Mouse (Mus musculus) ES-CJ7 (cell line): ENCODE measurements around the gene Adipoq.
"Not testable (repeated sequence)": the region's sequence is repeated elsewhere in the genome, so short reads cannot be mapped to it uniquely, and the experiment has no call there.

ENCODE experiments used
- DNase-seq: peaks from one replicate; pipeline ENCODE4 v3.0.0; 2011; ENCODE audit warnings: low read depth, low spot score

Adipoq gene

DNA sequence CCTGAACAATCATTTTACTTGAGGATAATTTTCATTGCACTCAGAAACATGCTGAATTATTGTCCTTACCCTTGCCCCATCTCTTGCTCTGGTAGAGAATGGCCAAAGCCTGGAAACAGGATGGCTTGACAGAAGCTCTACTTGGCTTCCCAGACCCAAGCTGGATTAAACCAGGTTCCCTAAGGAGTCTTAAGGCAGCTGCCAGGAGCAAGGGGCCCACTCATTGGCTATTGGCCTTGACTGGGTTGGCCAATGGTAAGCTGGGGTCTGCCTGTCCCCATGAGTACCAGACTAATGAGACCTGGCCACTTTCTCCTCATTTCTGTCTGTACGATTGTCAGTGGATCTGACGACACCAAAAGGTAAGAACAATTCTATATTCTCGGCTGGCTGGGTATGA, at the start of gene Adipoq:
Adipoq (plus strand) TSS at position 257 of the 400 bp plus-strand sequence.
- no peak for DNase-seq

DNA sequence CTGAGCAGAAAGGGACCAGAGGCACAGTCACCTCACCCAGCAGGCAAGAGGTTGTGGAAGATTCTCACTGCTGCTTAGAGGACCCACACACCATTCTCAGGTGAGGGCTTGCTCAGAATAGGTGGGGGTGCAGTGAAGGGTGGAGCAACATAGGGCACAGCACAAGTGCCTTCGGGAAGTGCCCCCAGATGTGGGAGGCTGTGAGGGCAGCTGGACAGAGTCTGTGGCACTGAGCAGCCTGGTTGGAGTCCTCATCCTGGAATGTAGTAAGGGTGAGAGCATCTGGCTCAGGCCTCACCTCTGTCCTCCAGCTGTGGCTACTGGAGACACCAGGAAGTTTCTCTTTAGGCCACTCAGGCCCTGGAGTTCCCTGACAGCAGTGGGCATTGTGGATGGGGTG, 49.5 kb upstream of the Adipoq start:
- DNase-seq, result not testable (repeated sequence)

DNA sequence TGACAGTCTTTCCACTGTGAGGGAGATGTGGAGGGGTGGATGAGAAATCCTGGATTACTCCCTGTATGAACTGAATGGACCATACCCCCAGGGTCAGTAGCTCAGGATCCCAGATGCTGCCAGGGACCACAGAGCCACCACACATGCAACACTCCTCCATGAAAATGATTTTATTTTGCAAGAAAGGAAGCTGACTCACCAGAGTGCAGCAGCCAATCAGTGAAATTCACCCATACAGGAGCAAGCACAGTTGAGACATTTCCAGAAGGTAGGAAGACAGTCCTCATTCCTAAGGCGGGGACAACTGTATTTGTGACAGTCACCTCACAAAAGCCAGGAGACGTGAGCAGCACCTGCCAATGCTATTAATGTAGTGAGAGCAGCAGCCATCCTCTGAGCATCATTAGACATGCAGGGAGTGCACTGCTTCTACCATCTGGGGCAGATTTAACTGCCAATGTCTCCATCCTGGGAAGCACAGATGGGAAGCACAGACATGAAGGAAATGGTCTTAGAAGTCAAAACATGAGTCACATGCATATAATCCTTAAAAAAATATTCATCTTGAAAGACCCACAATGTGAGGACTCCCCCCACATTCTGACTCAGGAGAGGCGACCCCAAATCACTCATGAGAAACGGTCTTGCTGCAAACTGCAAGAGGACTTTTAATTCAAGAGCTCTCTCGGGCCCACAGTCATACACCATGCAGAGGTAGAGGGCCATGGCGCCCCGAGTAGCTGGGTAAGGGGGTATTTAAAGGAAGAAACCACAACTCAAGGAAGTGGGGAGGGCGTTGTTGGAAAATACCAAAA, 48.8 kb upstream of the Adipoq start:
- DNase-seq, result peak; percentile 62

DNA sequence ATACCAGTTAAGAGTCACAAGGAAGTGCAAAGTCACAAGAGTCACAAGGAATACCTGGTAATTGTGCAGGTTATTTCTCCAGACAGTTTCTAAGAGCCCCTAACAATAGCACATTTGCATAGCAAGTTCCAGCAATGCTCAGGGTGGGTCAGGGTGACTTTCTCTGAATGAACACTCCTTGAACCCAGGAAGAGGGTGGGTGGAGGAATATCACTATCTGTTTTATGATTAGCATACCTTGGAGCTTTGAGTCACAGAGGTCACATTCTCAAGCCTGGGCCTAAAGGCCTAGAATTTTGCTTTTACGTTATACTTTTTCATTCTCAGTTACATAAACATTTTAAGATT, 48.3 kb upstream of the Adipoq start:
- peak; percentile 96 for DNase-seq

DNA sequence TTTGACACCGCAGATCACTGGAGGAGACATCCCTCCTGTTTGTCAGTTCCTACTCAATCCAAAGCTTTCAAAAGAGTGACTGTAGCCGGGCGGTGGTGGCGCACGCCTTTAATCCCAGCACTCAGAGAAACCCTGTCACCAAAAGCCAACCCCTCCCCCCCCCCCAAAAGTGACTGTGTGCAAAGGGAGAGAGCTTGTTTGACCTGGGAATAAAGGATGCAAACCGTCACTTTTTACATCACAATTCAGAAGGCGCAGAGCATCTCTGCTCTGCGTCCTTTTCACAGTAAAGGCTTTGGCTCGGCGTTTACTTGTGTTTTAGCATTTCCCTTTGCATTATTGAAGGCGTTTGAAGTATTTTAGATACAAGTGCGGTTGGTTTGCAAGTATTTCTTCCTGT, 46.7 kb upstream of the Adipoq start:
- DNase-seq, result peak; percentile 94

DNA sequence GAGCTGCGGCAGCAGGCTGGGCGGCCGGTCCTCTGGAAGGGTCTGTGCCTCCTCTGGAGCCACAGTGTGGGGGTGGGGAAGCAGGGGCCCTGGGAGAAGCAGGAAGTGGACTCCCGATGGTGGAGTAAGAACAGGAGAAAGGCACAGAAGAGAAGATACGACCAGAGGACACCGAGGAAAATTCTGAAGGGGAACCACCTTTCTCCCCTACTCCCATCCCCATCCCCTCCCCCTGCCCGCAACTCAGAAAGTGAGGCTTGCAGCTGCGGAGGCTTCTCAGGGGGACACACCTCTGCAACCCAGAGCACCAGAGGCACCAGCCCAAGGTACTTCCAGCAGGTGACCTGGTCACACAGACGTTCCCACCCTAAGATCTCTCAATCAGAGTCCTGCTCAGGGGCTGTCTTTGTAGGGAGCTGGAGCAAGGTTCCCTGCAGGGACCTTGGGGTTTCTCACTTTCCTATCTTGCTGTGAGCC, 46.2 kb upstream of the Adipoq start:
- peak; percentile 86 for DNase-seq

DNA sequence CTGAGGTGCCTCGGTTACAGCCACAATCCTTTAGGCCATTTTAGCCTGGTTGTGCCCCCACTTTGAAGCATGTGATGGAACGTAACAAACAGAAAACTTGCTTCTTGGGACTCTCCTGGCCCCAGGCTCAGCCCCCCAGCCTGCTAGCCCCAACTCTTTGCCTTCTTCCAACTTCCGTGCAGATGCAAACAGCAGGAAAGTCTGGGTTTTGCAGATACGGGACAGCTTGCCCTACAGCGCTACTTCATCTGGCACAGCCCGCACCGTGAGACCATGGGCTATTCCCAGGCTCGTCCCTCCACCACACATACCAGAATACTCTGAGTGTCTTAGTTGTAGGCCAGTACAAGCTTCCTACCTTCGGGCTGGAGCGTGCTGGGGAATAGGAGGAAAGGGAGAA, 45.7 kb upstream of the Adipoq start:
- DNase-seq, result no peak

DNA sequence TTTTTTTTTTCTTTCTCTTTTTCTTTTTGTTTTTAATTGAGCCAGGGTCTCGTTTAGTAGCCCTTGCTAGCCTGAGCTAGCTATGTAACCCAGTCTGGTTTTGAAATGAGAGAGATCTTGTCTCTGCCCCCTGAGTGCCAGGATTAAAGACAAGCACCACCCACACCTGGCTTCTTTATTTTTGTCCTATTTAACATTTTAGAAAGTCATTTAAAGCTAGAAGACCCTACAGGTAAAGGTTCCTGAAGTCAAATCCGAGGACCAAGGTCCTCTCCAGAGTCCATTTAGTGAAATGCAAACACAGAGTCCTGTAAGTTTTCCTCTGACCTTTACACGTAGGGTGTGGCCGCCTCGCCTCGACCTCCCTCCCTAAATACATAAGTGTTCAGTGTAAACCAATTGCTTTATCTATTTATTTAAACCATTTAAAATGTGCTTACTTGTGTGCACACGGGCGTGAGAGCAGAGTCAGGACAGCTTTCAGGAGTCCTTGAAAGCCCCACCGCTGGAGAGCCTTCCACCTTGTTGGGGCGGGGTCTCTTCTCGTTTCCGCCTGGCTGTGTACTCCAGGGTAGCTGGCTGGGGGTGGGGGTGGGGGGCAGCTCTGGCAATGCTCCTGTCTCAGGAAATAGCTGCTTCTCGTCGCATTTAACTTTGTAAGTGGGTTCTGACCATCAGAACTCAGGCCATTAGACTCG, 43.8 kb upstream of the Adipoq start:
- DNase-seq, result peak; percentile 96

DNA sequence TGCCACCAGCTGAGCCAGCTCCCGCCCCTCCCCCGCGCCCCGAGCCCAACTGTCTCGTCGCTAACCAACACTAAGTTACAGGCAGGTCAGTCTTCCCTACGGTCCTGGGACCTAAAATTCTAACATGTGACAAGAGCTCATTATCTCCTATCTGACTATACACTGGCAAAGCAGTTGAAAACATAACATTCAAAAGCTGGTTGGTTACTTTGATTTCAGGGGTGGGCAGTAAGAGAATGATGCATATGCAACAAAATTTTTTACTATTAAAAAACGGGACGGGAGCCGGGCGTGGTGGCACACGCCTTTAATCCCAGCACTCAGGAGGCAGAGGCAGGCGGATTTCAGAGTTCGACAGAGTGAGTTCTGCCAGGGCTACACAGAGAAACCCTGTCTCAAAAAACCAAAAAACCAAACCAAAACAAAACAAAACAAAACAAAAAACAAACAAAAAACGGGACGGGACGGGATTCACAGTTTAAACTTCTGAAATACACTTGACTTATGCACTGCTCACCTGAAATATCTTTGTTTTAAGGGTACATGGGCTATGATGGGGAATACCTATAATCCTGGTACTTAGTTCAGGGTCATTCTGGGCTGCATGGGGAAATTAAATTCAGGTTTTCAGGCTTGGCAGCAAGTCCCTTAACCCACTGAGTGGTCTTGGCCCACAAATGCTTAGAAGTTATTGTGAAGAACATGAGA, 43.1 kb upstream of the Adipoq start:
- DNase-seq, result no peak

DNA sequence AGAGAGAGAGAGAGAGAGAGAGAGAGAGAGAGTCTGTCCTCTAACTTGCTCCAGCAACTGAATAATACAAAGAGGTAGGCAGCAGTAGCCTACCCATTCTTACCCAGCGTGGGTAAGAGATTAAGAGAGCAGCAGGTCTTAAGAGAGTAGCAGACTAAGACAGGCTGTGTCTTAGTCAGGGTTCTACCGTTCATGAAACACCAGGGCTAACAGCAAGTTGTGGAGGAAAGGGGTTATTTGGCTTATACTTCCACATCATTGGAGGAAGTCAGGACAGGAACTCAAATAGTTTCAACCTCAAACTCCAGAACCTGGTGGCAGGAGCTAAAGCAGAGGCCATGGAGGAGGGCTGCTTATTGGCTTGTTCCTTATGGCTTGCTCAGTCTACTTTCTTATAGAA, 42.5 kb upstream of the Adipoq start:
- DNase-seq, result no peak

DNA sequence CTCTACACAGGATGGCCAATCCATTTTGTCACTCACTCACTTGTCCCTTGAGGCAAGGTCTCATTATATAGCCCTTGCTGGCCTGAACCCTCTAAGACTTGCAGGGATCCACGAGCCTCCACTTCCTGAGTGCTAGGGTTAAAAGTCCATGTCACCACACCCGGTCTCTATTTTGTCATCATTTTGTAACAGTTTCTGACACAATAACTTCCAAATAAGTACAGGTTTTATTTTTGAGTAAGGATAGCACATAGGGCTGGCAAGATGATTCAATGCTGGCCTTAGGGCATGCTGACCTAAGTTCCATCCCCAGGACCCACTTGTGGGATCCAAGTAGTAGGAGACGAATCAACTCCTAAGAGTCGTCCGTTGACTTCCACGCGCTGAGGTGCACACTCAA, 40.2 kb upstream of the Adipoq start:
- no peak for DNase-seq

DNA sequence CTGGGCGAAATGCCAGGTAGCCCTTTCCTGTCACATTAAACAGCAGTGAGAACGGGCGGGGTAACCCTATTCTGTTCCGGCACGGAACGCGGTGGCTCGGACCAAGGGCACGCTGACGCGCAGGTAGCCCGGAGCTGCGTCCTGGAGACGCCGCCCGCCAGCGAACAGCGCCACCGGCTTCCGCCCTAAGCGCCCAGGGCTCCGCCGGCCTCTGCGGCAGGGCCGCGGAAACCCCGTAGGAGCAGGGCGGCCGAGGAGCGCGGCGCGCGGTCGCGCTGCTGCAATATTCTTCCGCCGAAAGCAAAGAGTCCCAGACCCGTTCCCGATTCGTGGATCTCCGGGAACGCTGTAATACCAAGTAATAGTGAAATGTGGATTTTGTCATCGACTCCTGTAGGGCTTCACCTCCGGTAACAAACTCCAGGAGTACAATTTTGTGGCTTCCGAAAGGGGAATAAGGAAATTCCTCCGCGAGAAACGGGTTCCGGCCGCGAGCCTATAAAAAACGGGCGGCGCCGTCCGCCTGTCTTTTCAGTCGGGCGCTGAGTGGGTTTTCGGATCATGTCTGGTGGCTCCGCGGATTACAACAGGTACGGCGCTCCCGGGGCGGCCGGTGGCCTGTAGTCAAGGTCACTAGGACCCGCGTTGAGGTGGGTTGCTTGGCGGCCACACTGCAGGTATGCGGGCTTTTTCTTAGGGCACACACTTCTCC, 38.9 kb upstream of the Adipoq start, which contains the start of gene Eif4a2:
Eif4a2 (plus strand) TSS at position 214 of the 712 bp plus-strand sequence.
- peak; percentile 92 for DNase-seq

DNA sequence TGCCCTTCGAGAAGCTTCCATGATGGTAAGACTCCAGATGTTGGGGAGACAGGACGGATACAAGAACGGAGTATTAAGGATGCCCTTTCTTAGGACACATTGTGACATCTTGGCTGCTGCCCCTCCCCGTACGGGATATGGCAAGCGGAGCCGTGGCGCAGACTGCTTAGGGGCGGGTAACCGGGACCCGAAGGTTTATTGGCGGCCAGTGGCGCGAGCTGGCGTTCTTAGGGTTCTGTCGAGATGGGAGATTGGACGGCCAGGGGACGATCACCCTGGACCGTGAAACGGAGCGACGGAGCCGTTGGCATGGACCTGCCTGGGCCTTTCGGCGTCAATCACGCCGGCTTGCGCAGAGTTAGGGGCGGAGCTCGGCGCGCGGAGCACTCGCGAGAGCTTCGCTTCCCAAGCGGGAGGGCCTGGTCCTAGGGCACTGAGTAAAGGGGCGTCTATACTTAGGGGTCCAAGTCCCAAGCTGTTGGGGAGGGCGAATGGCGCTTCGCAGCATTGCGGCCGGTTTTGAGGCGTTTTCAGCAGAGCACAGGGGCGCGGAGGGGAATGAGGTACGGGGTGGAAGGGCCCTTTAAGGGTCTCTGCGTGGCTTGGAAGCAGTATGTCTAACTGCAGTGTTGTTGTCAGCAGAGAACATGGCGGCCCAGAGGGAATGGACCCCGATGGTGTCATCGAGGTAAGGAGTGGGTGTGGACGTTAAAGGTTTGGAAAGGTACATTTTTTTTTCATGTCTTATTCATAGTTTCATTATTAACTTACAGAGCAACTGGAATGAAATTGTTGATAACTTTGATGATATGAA, 38.2 kb upstream of the Adipoq start:
- peak; percentile 78 for DNase-seq

DNA sequence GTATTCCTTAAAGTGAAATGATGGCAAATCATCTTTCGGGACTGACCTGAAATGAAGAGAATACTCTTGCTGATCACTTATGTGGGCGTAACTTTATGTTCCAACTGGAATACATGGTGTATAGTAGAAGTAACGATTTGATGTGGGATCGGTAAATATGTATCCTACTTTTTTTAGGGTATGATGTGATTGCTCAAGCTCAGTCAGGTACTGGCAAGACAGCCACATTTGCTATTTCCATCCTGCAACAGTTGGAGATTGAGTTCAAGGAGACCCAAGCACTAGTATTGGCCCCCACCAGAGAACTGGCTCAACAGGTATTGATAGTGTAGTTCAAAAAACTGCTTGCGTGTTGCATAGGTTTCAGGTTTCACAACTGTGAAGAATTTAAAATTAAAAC, 37.4 kb upstream of the Adipoq start:
- no peak for DNase-seq

DNA sequence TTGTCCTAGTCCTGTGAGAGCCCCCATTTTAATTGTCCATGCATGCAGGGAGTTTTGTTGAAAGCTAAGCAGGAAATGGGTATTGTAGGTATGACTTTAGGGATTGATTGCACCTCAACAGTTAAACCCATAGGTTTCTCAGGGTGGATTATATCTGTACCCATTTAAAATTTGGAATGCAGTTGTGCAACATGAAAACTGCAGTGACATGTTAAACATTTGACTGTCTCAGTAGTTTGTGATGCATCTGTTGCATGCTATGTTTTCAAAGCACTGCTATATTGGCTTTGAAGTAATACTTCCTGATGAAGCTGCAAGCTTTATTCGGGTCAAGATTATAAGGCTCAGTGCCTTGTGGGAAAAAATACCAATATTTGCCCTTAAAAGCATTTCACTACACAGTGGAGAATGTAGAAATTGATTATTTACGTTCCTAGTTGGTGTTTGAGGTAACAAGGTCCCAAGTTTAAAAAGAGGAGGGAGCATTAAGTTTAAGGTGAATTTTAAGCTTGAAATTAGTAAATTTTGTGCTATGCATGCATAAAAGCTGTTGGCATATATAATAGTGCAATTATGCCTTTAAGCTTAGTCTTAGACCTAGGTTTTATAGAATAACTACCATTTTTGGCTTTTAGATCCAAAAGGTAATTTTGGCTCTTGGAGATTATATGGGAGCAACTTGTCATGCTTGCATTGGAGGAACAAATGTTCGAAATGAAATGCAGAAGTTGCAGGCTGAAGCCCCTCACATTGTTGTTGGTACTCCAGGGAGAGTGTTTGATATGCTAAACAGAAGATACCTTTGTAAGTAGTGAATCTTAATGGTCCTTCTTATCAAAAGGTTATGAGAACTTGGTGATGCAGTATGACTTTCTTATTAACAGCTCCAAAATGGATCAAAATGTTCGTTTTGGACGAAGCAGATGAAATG, 36.7 kb upstream of the Adipoq start:
- no peak for DNase-seq

DNA sequence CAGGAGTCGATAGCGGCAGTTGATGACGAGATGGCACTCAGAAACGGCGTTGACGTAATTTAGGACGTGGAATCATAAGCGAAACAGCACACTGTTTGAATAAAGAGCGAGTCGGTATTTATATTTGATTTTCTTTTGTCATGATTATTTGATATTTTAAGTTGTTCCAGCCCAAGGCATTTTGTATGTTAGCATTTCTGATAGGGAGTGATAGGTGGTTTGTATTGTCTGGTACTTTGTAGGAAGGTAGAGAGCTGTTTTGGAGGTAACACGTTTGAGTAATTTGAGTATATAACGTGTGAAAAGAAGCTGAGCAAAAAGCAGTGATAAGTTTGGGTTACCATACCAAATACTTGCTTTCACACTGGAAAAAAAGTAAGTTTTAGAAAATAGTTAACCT, 34.0 kb upstream of the Adipoq start:
- no peak for DNase-seq

DNA sequence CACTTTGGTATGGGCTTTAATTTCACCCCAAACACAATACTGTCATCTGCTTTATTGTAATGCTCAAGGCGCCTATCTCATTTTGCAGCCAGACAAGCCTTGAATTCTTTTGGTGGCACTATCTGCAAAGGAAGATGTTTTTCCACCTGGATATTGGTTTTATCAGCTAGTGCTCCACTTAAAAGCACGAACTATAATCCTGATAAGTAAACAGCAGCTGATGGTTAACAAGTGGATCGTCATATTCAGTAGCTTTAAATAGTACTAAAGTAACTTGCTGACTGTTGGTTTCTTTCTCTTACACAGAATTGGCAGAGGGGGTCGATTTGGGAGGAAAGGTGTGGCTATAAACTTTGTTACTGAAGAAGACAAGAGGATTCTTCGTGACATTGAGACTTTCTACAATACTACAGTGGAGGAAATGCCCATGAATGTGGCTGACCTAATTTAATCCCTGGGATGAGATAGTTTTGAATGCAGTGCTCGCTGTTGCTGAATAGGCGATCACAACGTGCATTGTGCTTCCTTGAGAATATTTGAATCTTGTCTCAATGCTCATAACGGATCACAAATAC, 33.4 kb upstream of the Adipoq start:
- no peak for DNase-seq

DNA sequence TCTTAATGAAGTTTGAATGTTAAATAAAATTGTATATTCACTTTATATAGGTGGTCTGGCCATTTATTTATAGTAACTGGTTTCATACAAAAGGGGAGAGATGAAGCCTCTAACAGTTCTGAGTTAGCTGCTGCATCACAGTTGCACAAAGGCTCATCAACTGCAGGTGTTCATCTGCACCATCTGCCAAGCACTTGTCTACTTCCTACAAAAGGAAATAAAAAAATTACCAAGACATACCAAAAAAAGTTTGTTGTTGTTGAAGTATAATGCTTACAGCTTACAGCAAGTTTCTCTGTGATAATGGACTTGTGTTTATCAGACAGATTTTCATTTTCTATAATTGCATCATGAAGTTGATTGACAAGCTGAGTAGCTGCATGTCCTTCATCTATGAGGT, 32.4 kb upstream of the Adipoq start:
- no peak for DNase-seq
